Mouse (Mus musculus) liver, embryonic 16.5 days (tissue): Measurements from ENCODE around the gene Cflar. TPM values are rescaled to one million over a fixed set of nuclear protein-coding genes. Genes with fewer than 3 reads are reported as not detected.

Experiments used
- polyA plus RNA-seq: library from polyadenylated mRNA; unstranded; fragments of >200 nt; fragmentation: Nextera tagmentation; extraction: Ambion mirVana; gene quantifications from 2 replicates; pipeline ENCODE4 v1.2.1, GENCODE M21; 2015

The Cflar gene
- polyA plus RNA-seq, 1 experiment from 2014 or later = 18.3 TPM

Other genes starting within 250 kb of the Cflar start
- gene Orc2, start 206.4 kb upstream of the Cflar start, polyA plus RNA-seq = 22.6 and 24.5 TPM in 2 replicates
- gene Fam126b, start 125.2 kb upstream of the Cflar start, polyA plus RNA-seq = 4.1 and 4.4 TPM in 2 replicates
- 82.7 and 90.0 TPM in 2 replicates for gene Ndufb3, start 125.1 kb upstream of the Cflar start, polyA plus RNA-seq
- not detected in 2 replicates for gene Als2cr12, start 15.5 kb upstream of the Cflar start, polyA plus RNA-seq
- gene Casp8, start 83.9 kb downstream of the Cflar start, polyA plus RNA-seq = 13.9 and 15.6 TPM in 2 replicates